Mouse (Mus musculus) forebrain, embryonic 15.5 days (tissue): Measurements from ENCODE around the gene Lmo7. TPM values are rescaled to one million over a fixed set of nuclear protein-coding genes. Genes with fewer than 3 reads are reported as not detected.

Experiments
- ATAC-seq: fragments of 200-750 bp; cut with Nextera tagmentation; replicated peaks from 2 replicates; pipeline ENCODE4 v1.8.0; 2017; ENCODE audit warnings: mild to moderate bottlenecking, moderate TSS enrichment, moderate library complexity
- H3K27ac ChIP-seq: fragments of 300-500 bp; sonication (generic); replicated peaks from 2 replicates; pipeline ENCODE4 v1.5.1; 2015; ENCODE audit warnings: mild to moderate bottlenecking, inconsistent platforms
- H3K27me3 ChIP-seq: fragments of 300-500 bp; sonication (generic); 2 replicates; pipeline ENCODE4 v1.6.1; 2015; ENCODE audit warnings: inconsistent platforms
- H3K36me3 ChIP-seq: fragments of 300-500 bp; sonication (generic); 2 replicates; pipeline ENCODE4 v1.6.1; 2015; ENCODE audit warnings: mild to moderate bottlenecking, inconsistent platforms
- H3K4me1 ChIP-seq: fragments of 300-500 bp; sonication (generic); 2 replicates; pipeline ENCODE4 v1.6.1; 2015; ENCODE audit warnings: inconsistent platforms
- H3K4me2 ChIP-seq: fragments of 300-500 bp; sonication (generic); replicated peaks from 2 replicates; pipeline ENCODE4 v1.6.1; 2015; ENCODE audit warnings: mild to moderate bottlenecking, inconsistent platforms
- H3K4me3 ChIP-seq: fragments of 300-500 bp; sonication (generic); 2 replicates; pipeline ENCODE4 v1.5.1; 2015; ENCODE audit warnings: mild to moderate bottlenecking, inconsistent platforms
- H3K9ac ChIP-seq: fragments of 300-500 bp; sonication (generic); replicated peaks from 2 replicates; pipeline ENCODE4 v1.6.1; 2015; ENCODE audit warnings: mild to moderate bottlenecking, inconsistent platforms
- H3K9me3 ChIP-seq: fragments of 300-500 bp; sonication (generic); 2 replicates; pipeline ENCODE4 v1.6.1; 2016; ENCODE audit warnings: inconsistent platforms
- WGBS: fragments of 180-500 bp; shearing (Covaris S2); methylation state at CpG from one replicate; pipeline ENCODE4 v1.1.7; 2015; ENCODE audit warnings: mixed read lengths; 5-methylcytosine and 5-hydroxymethylcytosine counted together
- polyA plus RNA-seq: library from polyadenylated mRNA; unstranded; fragments of >200 nt; fragmentation: Nextera tagmentation; extraction: Ambion mirVana; gene quantifications from 2 replicates; pipeline ENCODE4 v1.2.1, GENCODE M21; 2015

Lmo7 gene
- polyA plus RNA-seq, 1 experiment from 2014 or later: 12.8 TPM

DNA sequence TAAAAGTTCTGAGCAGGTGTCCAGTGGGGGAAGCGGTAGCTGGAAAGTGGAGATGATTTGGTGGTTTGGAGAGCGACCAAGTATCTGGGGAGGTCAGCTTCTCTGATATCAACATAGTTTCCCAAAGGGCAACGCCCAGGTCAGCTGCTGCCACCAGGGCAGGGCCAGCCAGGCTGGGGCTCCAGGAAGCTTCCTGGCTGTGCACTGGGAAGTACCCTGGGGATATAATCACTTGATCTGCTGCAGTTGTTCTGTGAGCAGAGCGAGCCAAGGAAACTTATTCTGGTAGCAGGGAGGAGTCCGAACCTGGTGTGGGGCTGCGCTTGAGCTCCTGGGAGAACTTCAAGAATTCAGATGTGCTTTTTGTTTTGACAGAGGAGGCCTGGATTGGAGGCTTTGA, 139.4 kb downstream of the Lmo7 start:
- no peaks in the 10 kb centered on the region for H3K36me3 ChIP-seq
- no peak overlapping the region for H3K9ac ChIP-seq
- no peak overlapping the region for H3K4me3 ChIP-seq
- WGBS: 88% methylated on average over 6 of the region's 6 CpGs
- no peaks in the 10 kb centered on the region for H3K27me3 ChIP-seq
- H3K27ac ChIP-seq: no peak overlapping the region
- H3K4me1 ChIP-seq: no peaks in the 10 kb centered on the region
- H3K9me3 ChIP-seq: no peaks in the 10 kb centered on the region
- ATAC-seq: no peak
- H3K4me2 ChIP-seq: no peak overlapping the region

GRCm38 (mm10) chr14:101869661-101870060, 139.9 kb downstream of the Lmo7 start:
- no peak overlapping the region for H3K4me3 ChIP-seq
- no peaks in the 10 kb centered on the region for H3K9me3 ChIP-seq
- no peak for ATAC-seq
- H3K27ac ChIP-seq: no peak overlapping the region
- no peaks in the 10 kb centered on the region for H3K4me1 ChIP-seq
- WGBS: 89% methylated on average over 4 of the region's 4 CpGs
- H3K36me3 ChIP-seq: no peaks in the 10 kb centered on the region
- H3K9ac ChIP-seq: no peak overlapping the region
- no peaks in the 10 kb centered on the region for H3K27me3 ChIP-seq
- H3K4me2 ChIP-seq: no peak overlapping the region

DNA sequence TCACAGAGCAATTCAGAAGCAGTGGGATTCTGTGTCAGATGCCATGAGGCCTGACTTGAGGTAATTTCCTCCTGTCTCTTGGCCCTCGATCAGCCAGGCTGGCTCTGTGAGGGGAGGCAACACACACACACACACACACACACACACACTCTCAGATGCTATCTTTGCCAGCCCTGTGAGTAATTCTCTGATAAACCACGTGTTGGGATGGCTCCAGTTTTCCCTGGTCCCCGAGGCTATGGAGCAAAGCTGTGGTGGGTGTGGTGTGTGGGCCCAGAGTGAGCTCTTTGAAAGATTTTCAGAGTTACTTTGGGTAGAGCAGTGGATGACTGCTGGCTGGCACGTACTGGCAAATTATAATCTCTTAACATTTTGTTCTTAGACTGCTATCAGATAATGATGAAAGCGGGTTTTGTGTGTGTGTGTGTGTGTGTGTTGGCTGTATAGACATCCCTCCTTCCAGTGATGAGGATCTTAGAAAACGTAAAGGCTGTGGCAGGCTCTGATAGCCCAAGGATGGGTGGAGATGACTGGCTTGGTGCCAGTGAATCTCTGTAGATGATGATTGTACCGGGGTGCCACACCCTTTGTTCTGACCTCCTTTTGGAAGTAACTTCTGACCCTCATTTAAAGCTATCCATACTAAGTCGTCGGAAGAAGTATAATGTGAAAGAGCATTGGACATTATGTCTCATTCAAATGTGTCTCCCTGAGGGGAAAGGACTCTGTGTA, 140.6 kb downstream of the Lmo7 start:
- WGBS: 75% methylated on average over 9 of the region's 9 CpGs
- Histone ChIP-seq H3K36me3 (no peaks in the 10 kb centered on the region), H3K9me3 (no peaks in the 10 kb centered on the region), H3K9ac (no peak overlapping the region), H3K4me1 (no peaks in the 10 kb centered on the region), H3K27ac (no peak overlapping the region), H3K27me3 (no peaks in the 10 kb centered on the region), H3K4me2 (no peak overlapping the region), H3K4me3 (no peak overlapping the region)
- no peak; the same call in 1 of the 2 replicates for ATAC-seq

DNA sequence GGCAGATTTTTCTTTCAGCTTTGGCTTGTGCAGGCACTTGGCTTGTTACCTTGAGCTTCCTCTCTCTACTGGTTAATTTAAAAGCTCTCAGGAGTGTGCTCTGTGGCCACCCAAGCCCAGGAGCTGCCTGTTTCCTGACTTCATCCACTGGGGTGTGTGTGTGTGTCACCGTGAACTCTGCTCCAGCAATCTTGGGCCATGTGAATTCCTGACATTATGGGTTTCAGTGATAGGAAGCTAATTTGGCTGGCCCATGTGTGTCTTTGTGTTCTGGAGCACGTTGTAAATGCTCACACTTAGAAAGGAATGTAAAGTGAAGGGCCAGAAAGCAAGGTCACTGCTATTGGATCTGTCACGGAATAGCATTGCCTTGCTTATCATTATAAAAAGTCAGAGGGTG, 143.1 kb downstream of the Lmo7 start:
- Histone ChIP-seq H3K4me1 (no peaks in the 10 kb centered on the region), H3K9me3 (no peaks in the 10 kb centered on the region), H3K4me3 (no peak overlapping the region), H3K4me2 (no peak overlapping the region), H3K27ac (no peak overlapping the region), H3K9ac (no peak overlapping the region), H3K36me3 (no peaks in the 10 kb centered on the region), H3K27me3 (no peaks in the 10 kb centered on the region)
- ATAC-seq: no peak
- 80% methylated on average over 3 of the region's 3 CpGs for WGBS

DNA sequence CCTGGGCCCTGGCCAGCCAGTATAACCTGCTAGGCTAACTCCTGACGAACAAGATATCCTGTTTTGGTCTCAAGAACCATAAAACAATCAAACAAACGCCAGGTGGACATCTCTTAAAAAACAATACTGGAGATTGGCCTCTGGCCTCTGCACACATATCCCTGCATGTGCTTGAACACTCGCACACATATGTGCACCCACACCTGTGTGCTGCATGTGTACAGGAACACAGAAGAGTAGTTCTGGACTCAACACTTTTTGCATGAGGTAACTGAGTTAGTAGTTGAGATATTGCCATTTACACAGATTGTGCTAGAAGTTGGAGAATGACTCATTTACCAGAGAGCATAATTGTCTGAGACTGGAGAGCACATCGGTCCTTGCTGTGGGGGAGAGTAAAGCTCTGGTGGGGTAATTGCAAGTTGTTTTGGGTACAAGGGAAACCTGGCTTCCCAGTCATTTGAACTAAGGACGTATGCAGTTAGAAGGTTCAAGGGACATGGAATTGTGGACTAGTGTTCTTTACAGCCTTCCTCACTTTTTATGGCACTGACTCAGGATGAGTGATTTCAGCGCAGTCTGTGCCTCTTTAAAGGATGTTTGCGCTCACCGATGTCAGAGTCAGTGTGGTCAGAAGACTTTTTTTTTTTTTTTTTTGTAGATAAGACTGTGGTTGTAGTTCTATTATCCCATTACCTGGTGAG, 148.7 kb downstream of the Lmo7 start:
- no peak overlapping the region for H3K9ac ChIP-seq
- 84% methylated on average over 8 of the region's 8 CpGs for WGBS

GRCm38 (mm10) chr14:101879050-101879694, 149.4 kb downstream of the Lmo7 start:
- no peaks in the 10 kb centered on the region for H3K4me1 ChIP-seq
- no peaks in the 10 kb centered on the region for H3K36me3 ChIP-seq
- WGBS: 45% methylated on average over 7 of the region's 7 CpGs
- H3K4me2 ChIP-seq: no peak overlapping the region
- H3K9ac ChIP-seq: no peak overlapping the region
- H3K27me3 ChIP-seq: no peaks in the 10 kb centered on the region
- no peak overlapping the region for H3K4me3 ChIP-seq
- no peak overlapping the region for H3K27ac ChIP-seq
- ATAC-seq: no peak
- no peaks in the 10 kb centered on the region for H3K9me3 ChIP-seq

More for the DNA sequence above, 148.7 kb downstream of the Lmo7 start:
- H3K9me3 ChIP-seq: no peaks in the 10 kb centered on the region
- no peak for ATAC-seq
- no peak overlapping the region for H3K4me3 ChIP-seq
- H3K27ac ChIP-seq: no peak overlapping the region
- H3K4me1 ChIP-seq: no peaks in the 10 kb centered on the region
- H3K4me2 ChIP-seq: no peak overlapping the region
- H3K27me3 ChIP-seq: no peaks in the 10 kb centered on the region
- H3K36me3 ChIP-seq: no peaks in the 10 kb centered on the region

- Histone ChIP-seq H3K27me3 (no peaks in the 10 kb centered on the region), H3K9ac (no peak overlapping the region), H3K36me3 (no peaks in the 10 kb centered on the region), H3K4me1 (no peaks in the 10 kb centered on the region), H3K27ac (no peak overlapping the region), H3K4me2 (no peak overlapping the region), H3K4me3 (no peak overlapping the region), H3K9me3 (no peaks in the 10 kb centered on the region)
- ATAC-seq: no peak
- 46% methylated on average over 5 of the region's 5 CpGs for WGBS
Observed at GRCm38 (mm10) chr14:101882966-101883365, 153.2 kb downstream of the Lmo7 start.

- WGBS: 93% methylated on average over 6 of the region's 6 CpGs
Observed at GRCm38 (mm10) chr14:101883787-101884186, 154.0 kb downstream of the Lmo7 start.

GRCm38 (mm10) chr14:101886320-101886719, 156.6 kb downstream of the Lmo7 start:
- WGBS: 97% methylated on average over 10 of the region's 10 CpGs
- no peaks in the 10 kb centered on the region for H3K4me1 ChIP-seq
- H3K27ac ChIP-seq: no peak overlapping the region
- no peak overlapping the region for H3K9ac ChIP-seq
- no peaks in the 10 kb centered on the region for H3K27me3 ChIP-seq
- no peak overlapping the region for H3K4me3 ChIP-seq
- no peaks in the 10 kb centered on the region for H3K9me3 ChIP-seq
- H3K36me3 ChIP-seq: no peaks in the 10 kb centered on the region
- no peak for ATAC-seq
- H3K4me2 ChIP-seq: no peak overlapping the region

More at GRCm38 (mm10) chr14:101883787-101884186, 154.0 kb downstream of the Lmo7 start:
- H3K9me3 ChIP-seq: no peaks in the 10 kb centered on the region
- H3K4me3 ChIP-seq: no peak overlapping the region
- no peaks in the 10 kb centered on the region for H3K36me3 ChIP-seq
- no peak overlapping the region for H3K9ac ChIP-seq
- no peak overlapping the region for H3K4me2 ChIP-seq
- no peak overlapping the region for H3K27ac ChIP-seq
- H3K4me1 ChIP-seq: no peaks in the 10 kb centered on the region
- H3K27me3 ChIP-seq: no peaks in the 10 kb centered on the region
- ATAC-seq: no peak

DNA sequence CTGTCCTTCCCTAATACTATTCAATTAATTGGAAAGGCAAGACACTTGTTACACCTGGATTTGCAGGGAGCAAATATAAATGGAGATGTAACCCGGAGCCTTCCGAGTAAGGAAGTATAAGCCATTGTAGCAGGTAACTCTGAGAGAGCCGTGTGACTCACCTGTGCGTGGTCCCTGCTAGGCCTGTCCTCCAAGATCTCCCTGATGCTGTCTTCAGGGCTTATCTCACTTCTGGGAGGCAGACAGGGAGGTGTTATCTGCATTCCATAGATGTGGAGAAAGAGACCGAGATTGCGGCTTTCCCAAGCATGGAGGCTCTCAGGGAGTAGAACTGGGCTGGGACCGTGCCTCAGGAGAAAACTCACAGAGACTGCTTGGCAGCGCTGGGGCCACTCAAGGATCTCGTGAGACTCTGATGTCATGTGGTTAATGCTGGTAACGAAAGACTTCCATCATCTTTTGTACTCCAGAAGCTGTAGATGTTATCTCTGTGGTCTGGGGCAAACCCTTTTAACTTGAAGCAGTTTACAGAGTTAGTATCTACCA, 162.2 kb downstream of the Lmo7 start:
- H3K9me3 ChIP-seq: no peaks in the 10 kb centered on the region

DNA sequence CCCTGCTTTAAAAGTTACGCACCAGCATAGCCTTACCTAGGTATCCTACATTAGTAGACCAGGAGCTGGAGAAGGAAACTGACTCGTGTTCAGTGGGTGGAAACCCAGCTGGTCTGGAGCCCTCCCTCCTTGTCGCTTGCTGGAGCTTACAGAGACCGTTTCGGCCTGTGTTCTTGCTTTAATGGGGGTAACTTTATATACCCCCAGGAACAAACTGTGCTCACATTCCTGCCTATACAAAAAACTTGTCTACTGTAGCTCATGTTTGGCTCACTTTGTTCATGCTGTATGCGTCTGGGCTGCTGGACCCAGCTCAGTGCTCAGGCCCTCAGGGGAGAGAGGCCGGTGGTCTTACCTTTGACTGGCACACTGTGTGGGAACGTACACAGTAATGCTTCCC, 162.7 kb downstream of the Lmo7 start:
- Histone ChIP-seq H3K4me3 (no peak overlapping the region), H3K27me3 (no peaks in the 10 kb centered on the region), H3K36me3 (no peaks in the 10 kb centered on the region), H3K4me2 (no peak overlapping the region), H3K9me3 (no peaks in the 10 kb centered on the region), H3K9ac (no peak overlapping the region), H3K27ac (no peak overlapping the region), H3K4me1 (no peaks in the 10 kb centered on the region)
- no peak for ATAC-seq
- 89% methylated on average over 8 of the region's 8 CpGs for WGBS

More for the DNA sequence above, 162.2 kb downstream of the Lmo7 start:
- no peaks in the 10 kb centered on the region for H3K4me1 ChIP-seq
- ATAC-seq: no peak
- 90% methylated on average over 10 of the region's 10 CpGs for WGBS
- no peaks in the 10 kb centered on the region for H3K27me3 ChIP-seq
- H3K4me3 ChIP-seq: no peak overlapping the region
- H3K4me2 ChIP-seq: no peak overlapping the region
- no peak overlapping the region for H3K9ac ChIP-seq
- no peak overlapping the region for H3K27ac ChIP-seq
- no peaks in the 10 kb centered on the region for H3K36me3 ChIP-seq

- H3K27me3 ChIP-seq: no peaks in the 10 kb centered on the region
- WGBS: 82% methylated on average over 6 of the region's 6 CpGs
- H3K36me3 ChIP-seq: no peaks in the 10 kb centered on the region
- H3K9me3 ChIP-seq: no peaks in the 10 kb centered on the region
- H3K4me2 ChIP-seq: no peak overlapping the region
- H3K27ac ChIP-seq: no peak overlapping the region
- no peaks in the 10 kb centered on the region for H3K4me1 ChIP-seq
- H3K9ac ChIP-seq: no peak overlapping the region
- peak; percentile 70; the same call in 1 of the 2 replicates for ATAC-seq
- H3K4me3 ChIP-seq: no peak overlapping the region
Observed at GRCm38 (mm10) chr14:101893215-101893614, 163.5 kb downstream of the Lmo7 start.
